Mouse (Mus musculus) heart, postnatal 0 days (tissue): ENCODE measurements around the gene Cela3b.

Experiments
- CTCF ChIP-seq: IDR thresholded peaks from 2 replicates; pipeline ENCODE4 v1.5.1; 2016; ENCODE audit warnings: antibody characterized with exemption, control low read depth, low read depth
- EP300 ChIP-seq: IDR thresholded peaks from 2 replicates; pipeline ENCODE4 v1.6.1; 2016; ENCODE audit warnings: antibody characterized with exemption, low read depth

DNA sequence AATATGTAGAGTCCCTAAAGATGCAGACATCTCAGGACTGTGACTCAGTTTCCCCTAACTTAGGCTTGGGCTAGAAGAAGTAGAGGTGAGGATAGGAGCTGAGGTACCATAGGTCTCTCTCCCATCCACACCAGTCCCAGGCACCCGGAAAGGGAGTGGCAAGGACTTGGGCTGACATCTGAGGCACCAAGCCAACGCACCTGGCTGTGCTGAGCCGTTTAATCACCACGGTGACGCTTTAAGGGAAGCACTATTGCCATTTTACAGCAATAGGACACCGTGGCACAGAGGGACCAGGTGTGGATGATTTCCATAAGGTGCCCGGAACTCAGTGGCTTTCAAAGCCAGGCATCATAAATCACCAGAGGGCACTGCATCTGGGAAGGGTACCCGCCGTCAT, 28.0 kb upstream of the Cela3b start:
- TF ChIP-seq CTCF (no peak), EP300 (no peak)
